Mouse (Mus musculus) left cerebral cortex, postnatal 25 days (tissue): ENCODE measurements around the gene Prex1. TPM values are rescaled to one million over a fixed set of nuclear protein-coding genes. Genes with fewer than 3 reads are reported as not detected.
"Not testable (repeated sequence)": the region's sequence is repeated elsewhere in the genome, so short reads cannot be mapped to it uniquely, and the experiment has no call there.

Experiments used
- DNase-seq, 2 experiments: peaks; one replicate each; pipeline ENCODE4 v3.0.0; 2022; ENCODE audit warnings: low spot score in 2 of 2, mixed read lengths in 1 of 2
- intact Hi-C: fragments of 180-260 bp; cut with DNase I; formaldehyde crosslinking; loops from one replicate; pipeline ENCODE4 v1.15.1; 2025
- total RNA-seq, 2 experiments: library from RNA; stranded (reverse); gene quantifications; 2 replicates each; pipeline ENCODE4 v1.2.3; 2021

Gene Prex1
- total RNA-seq = 100 to 1,000 TPM; 115 to 120 TPM

- peak; percentile 93 to 98 for DNase-seq
- intact Hi-C loops = loop anchor here (2.0 to 5.0 kb wide), 4 partner anchors 49 to 107 kb away; no protein-coding TSS in a partner anchor
Measured at GRCm38 (mm10) chr2:166713690-166714426, at the start of gene Prex1. Prex1 (minus strand) TSS chr2:166713832.

DNA sequence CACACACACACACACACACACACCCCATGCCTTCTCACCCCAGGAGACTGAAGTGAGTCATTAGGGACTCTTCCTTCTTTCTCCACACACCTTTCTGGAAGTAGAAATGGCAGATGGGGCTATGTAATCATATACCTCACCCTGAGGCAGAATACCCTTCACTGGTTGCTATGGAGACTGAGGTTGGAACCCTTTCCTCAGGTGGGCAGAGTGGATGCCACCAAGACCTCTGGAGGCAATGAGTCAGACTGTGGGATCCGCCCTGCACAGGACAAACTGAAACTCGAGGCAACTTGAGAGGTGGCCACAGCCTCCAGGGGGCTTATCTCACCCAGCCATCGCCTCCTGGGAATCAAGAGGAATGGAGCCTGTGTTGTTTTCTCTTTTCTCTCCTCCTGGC, 44.3 kb upstream of the Prex1 start:
- DNase-seq = no peak
- intact Hi-C loops = no loop called here

DNA sequence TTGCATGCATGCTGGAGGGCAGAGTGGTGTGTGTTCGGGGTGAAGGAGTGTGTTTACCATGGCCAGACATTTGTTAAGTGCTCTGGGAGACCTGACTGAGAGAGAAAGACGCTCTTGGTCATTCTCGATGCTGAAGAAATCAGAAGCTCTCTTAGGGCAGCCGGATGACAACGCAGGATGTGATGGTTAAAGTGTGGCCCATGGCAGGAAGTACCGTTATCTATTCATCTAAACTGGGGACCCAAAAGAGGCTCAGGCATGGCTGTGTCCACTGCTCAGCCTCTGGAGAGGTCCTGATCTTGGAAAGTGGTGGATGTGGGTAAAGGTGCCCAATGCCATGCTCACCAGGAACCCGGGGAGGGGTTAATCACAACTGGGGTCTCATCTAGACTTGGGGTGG, 41.1 kb upstream of the Prex1 start:
- DNase-seq = no peak
- intact Hi-C loops = no loop called here

GRCm38 (mm10) chr2:166754194-166754593, 40.6 kb upstream of the Prex1 start:
- no peak for DNase-seq
- intact Hi-C loops = no loop called here

- DNase-seq = no peak
- intact Hi-C loops = no loop called here
Measured at GRCm38 (mm10) chr2:166750620-166751191, 37.1 kb upstream of the Prex1 start.

DNA sequence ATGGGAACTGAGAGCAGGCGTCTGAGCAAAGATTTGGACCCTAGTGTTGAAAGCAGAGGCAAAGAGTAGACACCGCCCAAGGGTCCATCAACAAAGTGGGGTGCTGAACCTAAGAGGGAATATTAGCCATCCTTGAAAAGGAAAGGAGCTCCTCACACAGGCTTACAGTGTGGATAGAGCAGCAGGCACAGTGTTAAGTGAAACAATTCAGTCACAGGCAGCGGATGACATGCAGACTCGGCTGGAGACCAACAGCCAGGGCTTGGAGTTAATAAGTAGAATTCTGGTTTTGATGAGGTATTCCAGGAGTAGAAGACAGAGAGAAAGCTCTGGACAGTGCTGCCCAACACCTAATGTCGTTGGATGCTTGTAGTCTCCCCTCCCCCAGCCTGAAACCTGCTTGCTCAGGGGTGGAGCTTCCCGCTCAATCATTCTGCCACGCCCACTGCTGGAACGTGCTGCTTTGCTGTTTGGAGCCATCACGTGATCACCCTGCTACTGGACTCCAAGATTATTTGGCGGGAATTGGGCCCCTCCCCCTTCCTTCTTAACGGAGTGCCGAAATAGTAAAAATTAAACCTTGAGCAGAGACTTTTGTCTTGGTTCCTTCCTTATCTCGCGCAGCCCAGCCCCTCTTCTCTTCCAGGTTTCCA, 32.8 kb upstream of the Prex1 start:
- intact Hi-C loops, DNase-seq: not testable (repeated sequence)

DNA sequence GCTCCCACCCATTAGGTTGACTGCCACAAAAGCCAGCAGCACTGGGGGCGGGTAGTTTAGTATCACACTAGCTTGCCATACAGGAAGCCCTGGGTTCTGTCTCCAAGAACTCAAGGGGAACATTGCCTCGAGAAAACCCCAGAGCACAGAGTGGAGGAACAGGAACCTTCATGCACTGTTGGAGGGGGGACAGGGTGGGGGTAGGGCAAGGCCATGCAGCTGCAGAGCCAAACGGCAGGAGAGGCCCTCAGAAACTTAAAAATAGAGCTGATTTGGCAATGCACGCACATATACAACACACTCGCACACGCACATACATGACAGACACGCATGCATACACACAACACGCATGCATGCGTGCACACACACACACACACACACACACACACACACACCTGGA, 32.2 kb upstream of the Prex1 start:
- intact Hi-C loops = no loop called here
- DNase-seq = no peak

- intact Hi-C loops = no loop called here
- DNase-seq = peak in 1 of 2 experiments; percentile 14
Measured at GRCm38 (mm10) chr2:166744433-166744832, 30.8 kb upstream of the Prex1 start.

GRCm38 (mm10) chr2:166743504-166743903, 29.9 kb upstream of the Prex1 start:
- intact Hi-C loops = no loop called here
- no peak for DNase-seq

GRCm38 (mm10) chr2:166741445-166741844, 27.8 kb upstream of the Prex1 start:
- DNase-seq = no peak
- intact Hi-C loops = no loop called here

DNA sequence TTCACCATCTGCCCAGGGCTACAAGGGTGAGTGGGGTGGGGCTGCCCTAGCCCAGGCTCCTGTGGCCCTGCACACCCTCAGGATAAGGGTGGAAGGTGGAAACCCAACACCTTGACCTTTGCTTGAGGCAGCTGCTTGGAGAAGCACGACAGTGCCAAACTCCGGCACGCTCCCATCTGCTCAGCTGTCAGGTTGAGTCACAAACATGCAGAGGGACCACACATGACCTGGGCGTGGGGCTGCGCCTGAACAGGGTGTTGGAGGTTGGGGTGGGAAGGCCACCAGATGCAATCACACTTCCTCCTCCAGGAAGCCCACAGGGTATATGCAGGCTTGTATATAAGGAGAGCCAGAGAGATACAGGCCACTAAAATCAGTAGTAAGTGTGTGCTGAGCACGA, 26.8 kb upstream of the Prex1 start:
- no peak for DNase-seq
- intact Hi-C loops = no loop called here

GRCm38 (mm10) chr2:166737307-166737706, 23.7 kb upstream of the Prex1 start:
- intact Hi-C loops = no loop called here
- peak in 1 of 2 experiments; percentile 39 for DNase-seq

DNA sequence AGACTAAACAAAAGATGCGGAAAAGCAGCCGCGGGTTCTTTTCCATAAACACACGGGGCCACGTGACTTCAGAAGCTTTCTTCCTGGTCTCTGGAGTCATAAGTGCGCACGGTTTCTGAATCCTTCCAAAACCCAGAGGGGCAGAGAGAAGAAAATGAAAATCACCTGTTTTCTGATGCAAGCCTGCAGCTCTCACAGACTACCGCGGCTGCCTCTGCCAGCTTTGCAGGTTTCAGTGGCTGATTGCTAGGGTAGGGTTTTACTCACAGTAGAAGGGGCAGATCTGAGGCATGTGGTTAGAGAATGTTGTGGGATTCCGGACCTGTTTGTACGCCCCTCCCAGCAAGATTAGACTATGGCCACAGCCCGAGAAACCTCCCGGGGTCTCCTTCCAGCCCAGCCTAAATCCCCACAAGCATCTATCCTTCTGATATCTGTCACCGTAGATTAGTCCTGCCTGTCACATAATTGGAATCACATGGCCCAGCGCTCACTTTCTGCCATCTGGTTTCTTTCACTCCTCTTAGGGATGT, 21.9 kb upstream of the Prex1 start:
- no peak for DNase-seq
- intact Hi-C loops = no loop called here

- intact Hi-C loops = no loop called here
- no peak for DNase-seq
Measured at GRCm38 (mm10) chr2:166732860-166733259, 19.2 kb upstream of the Prex1 start.

GRCm38 (mm10) chr2:166732146-166732545, 18.5 kb upstream of the Prex1 start:
- intact Hi-C loops = no loop called here
- no peak for DNase-seq

GRCm38 (mm10) chr2:166731102-166731883, 17.7 kb upstream of the Prex1 start:
- intact Hi-C loops, DNase-seq: not testable (repeated sequence)

- no peak for DNase-seq
- intact Hi-C loops = no loop called here
Measured at GRCm38 (mm10) chr2:166730567-166730915, 16.9 kb upstream of the Prex1 start.

GRCm38 (mm10) chr2:166729656-166730566, 16.3 kb upstream of the Prex1 start:
- intact Hi-C loops = loop anchor here (5.0 kb wide), 2 partner anchors 52 to 88 kb away; no protein-coding TSS in a partner anchor
- peak in 1 of 2 experiments; percentile 16 for DNase-seq

DNA sequence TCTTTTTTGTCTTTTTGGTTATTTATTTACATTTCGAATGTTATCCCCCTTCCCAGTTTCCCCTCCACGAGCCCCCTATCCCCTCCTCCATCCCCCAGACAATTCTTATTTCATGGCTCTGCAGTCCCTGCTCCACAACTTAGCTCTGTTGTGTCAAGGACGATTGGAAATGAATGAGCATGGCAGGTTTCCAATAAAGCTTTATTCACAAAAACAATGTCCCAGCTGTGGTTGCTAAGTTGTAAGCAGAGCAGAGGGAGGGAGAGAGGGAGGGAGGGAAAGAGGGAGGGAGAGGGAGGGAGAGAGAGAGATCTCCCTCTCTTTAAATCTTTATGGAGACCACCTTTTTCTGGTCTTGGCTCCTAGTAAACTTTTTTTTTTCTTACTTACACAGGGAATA, 15.4 kb upstream of the Prex1 start:
- no peak for DNase-seq
- intact Hi-C loops = loop anchor here (5.0 kb wide), 2 partner anchors 53 to 87 kb away; no protein-coding TSS in a partner anchor
